Mouse (Mus musculus): Measurements from ENCODE around the gene Fam25c.
"Not testable (repeated sequence)": the region's sequence is repeated elsewhere in the genome, so short reads cannot be mapped to it uniquely, and the experiment has no call there.

Fam25c gene

DNA sequence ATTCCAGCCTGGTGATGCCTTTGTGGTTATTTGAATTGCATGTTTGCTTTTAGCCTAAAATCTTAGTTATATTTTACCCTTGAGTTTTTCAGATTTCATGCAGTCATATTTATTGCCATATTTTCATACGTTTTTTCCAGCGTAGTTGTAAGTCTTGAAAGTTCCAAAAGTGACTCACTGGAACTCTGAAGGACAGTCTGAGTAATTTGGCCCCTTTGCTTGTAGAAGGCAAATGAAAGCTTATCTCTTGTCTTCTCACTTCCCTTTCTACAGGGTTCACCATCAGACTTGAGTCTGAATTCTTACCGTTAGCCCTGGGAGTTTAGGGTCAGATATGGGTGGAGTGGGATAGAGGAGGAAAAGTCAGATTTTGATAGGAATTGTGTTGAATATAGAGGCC lies 28.6 kb downstream of the Fam25c start:
- DNase-seq: no peak

DNA sequence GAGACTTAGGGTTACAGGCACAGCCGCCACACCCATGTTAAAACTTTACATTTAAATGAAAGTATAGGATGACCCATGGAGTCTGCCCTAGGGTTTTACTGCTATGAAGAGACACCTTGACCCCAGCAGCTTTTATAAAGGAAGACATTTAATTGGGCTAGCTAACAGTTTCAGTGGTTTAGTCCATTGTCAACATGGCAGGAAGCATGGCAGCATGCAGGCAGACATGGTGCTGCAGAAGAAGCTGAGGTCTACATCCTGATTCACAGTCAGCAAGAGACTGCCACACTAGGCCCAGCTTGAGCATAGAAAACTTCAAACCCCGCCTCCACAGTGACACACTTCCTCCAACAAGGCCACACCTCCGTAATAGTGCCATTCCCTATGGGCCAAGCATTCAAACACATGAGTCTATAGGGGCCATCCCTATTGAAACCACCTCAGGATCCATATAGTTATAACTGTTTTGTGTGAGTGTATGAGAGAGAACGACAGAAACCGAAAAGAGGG lies 31.6 kb downstream of the Fam25c start:
- no peak for DNase-seq

GRCm38 (mm10) chr14:34318113-34318512 lies 37.1 kb downstream of the Fam25c start:
- DNase-seq: no peak

- DNase-seq: no peak
These were observed 37.8 kb downstream of the Fam25c start for GRCm38 (mm10) chr14:34317431-34317830.

GRCm38 (mm10) chr14:34316346-34316745 lies 38.9 kb downstream of the Fam25c start:
- DNase-seq: no peak

- peak in 1 of 2 experiments; percentile 22 for DNase-seq
These were observed 40.4 kb downstream of the Fam25c start for GRCm38 (mm10) chr14:34314796-34315195.

DNA sequence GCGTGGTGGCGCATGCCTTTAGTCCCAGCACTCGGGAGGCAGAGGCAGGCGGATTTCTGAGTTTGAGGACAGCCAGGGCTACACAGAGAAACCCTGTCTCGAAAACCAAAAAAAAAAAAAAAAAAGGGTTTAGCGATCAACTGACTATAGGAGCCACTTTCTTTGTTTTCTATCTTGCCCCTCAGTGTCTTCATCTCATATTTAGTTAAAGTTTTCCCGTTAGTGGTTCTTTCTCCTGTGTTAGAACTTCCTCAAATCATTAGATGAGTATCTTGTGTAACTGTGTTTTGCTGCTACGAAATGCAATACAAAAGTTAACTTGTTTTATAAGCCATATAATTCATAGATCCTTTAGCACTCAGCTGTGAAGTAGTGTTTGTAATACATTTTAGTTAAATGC lies 40.9 kb downstream of the Fam25c start:
- not testable (repeated sequence) for DNase-seq

GRCm38 (mm10) chr14:34313612-34314011 lies 41.6 kb downstream of the Fam25c start:
- DNase-seq: no peak

GRCm38 (mm10) chr14:34312339-34313048 lies 42.7 kb downstream of the Fam25c start:
- peak; percentile 38 to 82 for DNase-seq

GRCm38 (mm10) chr14:34311691-34312090 lies 43.5 kb downstream of the Fam25c start:
- peak; percentile 59 to 83 for DNase-seq

GRCm38 (mm10) chr14:34311021-34311631 lies 44.1 kb downstream of the Fam25c start:
- peak; percentile 54 to 64 for DNase-seq

- peak; percentile 97 to 98 for DNase-seq
These were observed 44.8 kb downstream of the Fam25c start, which contains the start of the genes Shld2 and Glud1 for GRCm38 (mm10) chr14:34310234-34310965. Gene Shld2 (minus strand): TSS chr14:34310493. Gene Glud1 (plus strand): TSS chr14:34310727.

GRCm38 (mm10) chr14:34309907-34310233 lies 45.4 kb downstream of the Fam25c start:
- DNase-seq: peak in 1 of 2 experiments; percentile 11

GRCm38 (mm10) chr14:34309266-34309665 lies 46.0 kb downstream of the Fam25c start:
- no peak for DNase-seq

GRCm38 (mm10) chr14:34303265-34303680 lies 52.0 kb downstream of the Fam25c start:
- DNase-seq: peak; percentile 31 to 51

DNA sequence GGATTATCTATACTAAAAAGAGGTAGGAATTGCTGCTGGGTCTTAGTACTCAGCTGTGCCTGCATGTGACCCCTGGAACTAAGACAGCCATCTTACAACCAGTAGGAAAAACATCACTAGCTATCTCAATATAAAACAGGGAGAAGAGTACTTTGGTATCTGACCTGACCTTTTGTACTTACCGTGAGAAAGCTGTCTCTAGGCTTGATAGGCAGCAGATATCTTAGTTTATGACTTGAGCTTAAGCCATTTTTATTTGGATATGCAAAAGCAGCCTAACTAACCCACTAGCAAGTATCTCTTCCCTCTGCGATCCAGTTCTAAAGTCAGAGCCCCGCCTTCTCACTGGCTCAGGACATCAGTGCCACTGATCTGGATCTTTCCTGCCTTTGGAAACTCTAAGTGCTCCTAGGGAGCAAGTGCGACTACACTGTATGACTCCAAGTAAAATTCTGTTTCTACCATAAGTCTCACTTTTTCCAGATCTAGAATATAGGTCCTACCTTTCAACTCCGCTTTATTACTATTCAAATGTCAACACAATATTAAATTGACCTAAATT lies 52.5 kb downstream of the Fam25c start:
- peak; percentile 32 to 56 for DNase-seq

Data from kidney, postnatal 36 days (tissue).